Comparison of ENCODE assay signal across 8 mouse cellular contexts in the genomic region with DNA sequence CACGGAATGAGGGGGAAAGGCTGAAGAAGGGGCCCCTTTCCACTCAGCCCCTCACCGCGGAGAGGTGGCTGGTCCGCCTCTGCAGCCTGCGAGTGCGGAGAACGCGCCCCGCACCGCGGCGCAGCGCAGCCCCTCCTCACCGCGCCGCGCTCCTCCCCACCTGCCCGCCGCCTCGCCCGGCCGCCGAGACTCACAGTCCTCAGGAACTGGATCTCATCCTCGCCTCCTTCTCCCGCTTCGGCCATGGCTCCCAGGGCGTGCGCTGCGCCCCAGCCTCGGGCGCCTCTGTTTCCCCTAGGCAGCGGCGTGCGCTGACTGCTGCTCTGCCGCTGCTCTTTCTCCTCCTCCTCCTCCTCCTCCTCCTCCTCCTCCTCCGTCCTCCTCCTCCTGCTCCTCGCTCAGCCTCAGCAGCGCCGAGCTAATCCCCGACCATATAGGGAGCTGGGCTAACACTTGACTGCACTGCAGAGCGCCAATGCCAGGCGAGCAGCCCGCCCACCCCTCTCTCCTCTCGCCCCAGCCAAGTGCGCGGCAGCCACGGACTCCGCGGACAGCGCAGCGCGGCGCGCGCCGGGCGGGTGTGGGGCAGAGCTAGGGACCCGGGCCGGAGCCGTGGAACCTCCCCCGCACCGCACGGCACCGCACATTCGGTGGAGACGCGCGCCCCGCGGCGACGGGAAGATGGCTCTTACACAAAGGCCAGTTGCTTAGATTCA. TPM values are rescaled to one million over a fixed set of nuclear protein-coding genes. Genes with fewer than 3 reads are reported as not detected.
DNase-seq lines count a peak whose midpoint lies in the region; ATAC-seq lines count a peak whose summit lies in the region.

Gene Ryr3 (minus strand): TSS at position 351 of the 716 bp plus-strand sequence.

- no peak for DNase-seq in lung, adult 18-20 months
- DNase-seq in cerebellum, postnatal 4 days (ENCODE audit: low spot score in 2 of 2) = peak; percentile 46 to 68
- peak; percentile 69 to 78 for DNase-seq in layer of hippocampus, postnatal 25 days (ENCODE audit: extremely low spot score in 1 of 2, low spot score in 1 of 2)
- peak; percentile 72 for DNase-seq in mesoderm, embryonic 11.5 days (ENCODE audit: low read depth, low spot score)
- DNase-seq in thymus, postnatal 0 days (ENCODE audit: low spot score) = no peak

- no peaks in the 10 kb centered on the region for H3K36me3 ChIP-seq in lung, embryonic 15.5 days
- H3K36me3 ChIP-seq in heart, embryonic 11.5 days (ENCODE audit: control insufficient read depth, insufficient read depth, low read length) = no peaks in the 10 kb centered on the region
- H3K36me3 ChIP-seq in stomach, embryonic 14.5 days (ENCODE audit: control insufficient read depth, insufficient read depth, low read length) = no peaks in the 10 kb centered on the region

- H3K4me3 ChIP-seq in lung, embryonic 15.5 days = peak within 1 kb of the TSS; percentile 47
- peak within 1 kb of the TSS; percentile 53 for H3K4me3 ChIP-seq in heart, embryonic 11.5 days (ENCODE audit: low read depth, low read length)
- H3K4me3 ChIP-seq in stomach, embryonic 14.5 days (ENCODE audit: low read depth, low read length) = peak within 1 kb of the TSS; percentile 45

- no peaks in the 10 kb centered on the region for H3K9me3 ChIP-seq in lung, embryonic 15.5 days
- H3K9me3 ChIP-seq in heart, embryonic 11.5 days (replicated peaks; ENCODE audit: control insufficient read depth, low read length) = no peaks in the 10 kb centered on the region
- H3K9me3 ChIP-seq in stomach, embryonic 14.5 days (ENCODE audit: control insufficient read depth, low read depth, low read length) = no peaks in the 10 kb centered on the region

- no peak within 1 kb of the TSS for H3K27ac ChIP-seq in lung, embryonic 15.5 days
- no peak within 1 kb of the TSS for H3K27ac ChIP-seq in heart, embryonic 11.5 days (ENCODE audit: low read depth, low read length)
- H3K27ac ChIP-seq in stomach, embryonic 14.5 days (ENCODE audit: low read length) = no peak within 1 kb of the TSS

- ATAC-seq in lung, embryonic 15.5 days (ENCODE audit: borderline replicate concordance, extremely low read depth, low FRiP score, low TSS enrichment) = peak; percentile 96
- peak; percentile 79 for ATAC-seq in heart, embryonic 11.5 days (replicated peaks; ENCODE audit: insufficient number of reproducible peaks, low FRiP score, low TSS enrichment)
- ATAC-seq in stomach, embryonic 14.5 days (ENCODE audit: insufficient number of reproducible peaks, insufficient read depth, low FRiP score, low read depth) = peak; percentile 91

- H3K27me3 ChIP-seq in lung, embryonic 15.5 days = peaks cover 48% of the 10 kb centered on the region
- peaks cover 35% of the 10 kb centered on the region for H3K27me3 ChIP-seq in heart, embryonic 11.5 days (ENCODE audit: control insufficient read depth, insufficient read depth, low read length)
- H3K27me3 ChIP-seq in stomach, embryonic 14.5 days (ENCODE audit: control insufficient read depth, insufficient read depth, low read length) = peaks cover 5% of the 10 kb centered on the region; the same call in 1 of the 2 replicates

- no peaks in the 10 kb centered on the region for H3K4me1 ChIP-seq in lung, embryonic 15.5 days
- H3K4me1 ChIP-seq in heart, embryonic 11.5 days (ENCODE audit: control insufficient read depth, insufficient read depth, low read length) = no peaks in the 10 kb centered on the region
- no peaks in the 10 kb centered on the region for H3K4me1 ChIP-seq in stomach, embryonic 14.5 days (ENCODE audit: control insufficient read depth, insufficient read depth, low read length)

- H3K9ac ChIP-seq in lung, embryonic 15.5 days = peak within 1 kb of the TSS; percentile 31; the same call in 1 of the 2 replicates
- H3K9ac ChIP-seq in heart, embryonic 11.5 days (ENCODE audit: low read depth, low read length) = peak within 1 kb of the TSS; percentile 63
- H3K9ac ChIP-seq in stomach, embryonic 14.5 days (replicated peaks; ENCODE audit: low read depth, low read length) = peak within 1 kb of the TSS; percentile 36; the same call in 1 of the 2 replicates

- under 1% methylated on average over 46 of the region's 72 CpGs for WGBS in lung, embryonic 15.5 days
- 0% methylated on average over 51 of the region's 72 CpGs for WGBS in heart, embryonic 11.5 days (ENCODE audit: insufficient replicate concordance)
- WGBS in stomach, embryonic 14.5 days = under 1% methylated on average over 70 of the region's 72 CpGs

- H3K4me2 ChIP-seq in lung, embryonic 15.5 days = peak within 1 kb of the TSS; percentile 89
- peak within 1 kb of the TSS; percentile 82 for H3K4me2 ChIP-seq in heart, embryonic 11.5 days
- peak within 1 kb of the TSS; percentile 82 for H3K4me2 ChIP-seq in stomach, embryonic 14.5 days (replicated peaks; ENCODE audit: low read depth, low read length)

RNA-seq across cellular contexts. Expression of gene Ryr3, which starts in this region (rescaled TPM):
- polyA plus RNA-seq in lung, embryonic 15.5 days (2015; fragmentation: Nextera tagmentation; extraction: Ambion mirVana) = 2.2 and 2.4 TPM in 2 replicates
- 3.8 and 5.5 TPM in 2 replicates for polyA plus RNA-seq in heart, embryonic 11.5 days (2014; fragmentation: Nextera tagmentation; extraction: Ambion mirVana)
- 10 to 100 TPM; 55.6 to 87.0 TPM for total RNA-seq in layer of hippocampus, postnatal 25 days (2021)
- 7.8 and 10.8 TPM in 2 replicates for polyA plus RNA-seq in stomach, embryonic 14.5 days (2014; fragmentation: Nextera tagmentation; extraction: Ambion mirVana)
- polyA plus RNA-seq in thymus, postnatal 0 days (2015; fragmentation: Nextera tagmentation; extraction: Ambion mirVana) = 0.04 and 1.2 TPM in 2 replicates

Comparison
In these comparisons a context has a peak if more than half of its experiments do, and no peak if none do; other contexts are left out.
1. DNase-seq: peak in cerebellum, postnatal 4 days (2 of 2), layer of hippocampus, postnatal 25 days (2 of 2) and mesoderm, embryonic 11.5 days (single experiment); none in lung, adult 18-20 months (0 of 2) and thymus, postnatal 0 days (single experiment).
2. Peak in every context shown above with its lines, with median percentiles within 50 percentile points of each other: ATAC-seq, H3K4me2 ChIP-seq, H3K4me3 ChIP-seq and H3K9ac ChIP-seq.